Mouse (Mus musculus): ENCODE results near the gene Trim9. TPM values are rescaled to one million over a fixed set of nuclear protein-coding genes. Genes with fewer than 3 reads are reported as not detected.
A peak's percentile ranks its signal among the peaks of the same experiment; 100 is the strongest.

Gene Trim9
- total RNA-seq, 1 experiment from 2014 or later, result 0.35 TPM

DNA sequence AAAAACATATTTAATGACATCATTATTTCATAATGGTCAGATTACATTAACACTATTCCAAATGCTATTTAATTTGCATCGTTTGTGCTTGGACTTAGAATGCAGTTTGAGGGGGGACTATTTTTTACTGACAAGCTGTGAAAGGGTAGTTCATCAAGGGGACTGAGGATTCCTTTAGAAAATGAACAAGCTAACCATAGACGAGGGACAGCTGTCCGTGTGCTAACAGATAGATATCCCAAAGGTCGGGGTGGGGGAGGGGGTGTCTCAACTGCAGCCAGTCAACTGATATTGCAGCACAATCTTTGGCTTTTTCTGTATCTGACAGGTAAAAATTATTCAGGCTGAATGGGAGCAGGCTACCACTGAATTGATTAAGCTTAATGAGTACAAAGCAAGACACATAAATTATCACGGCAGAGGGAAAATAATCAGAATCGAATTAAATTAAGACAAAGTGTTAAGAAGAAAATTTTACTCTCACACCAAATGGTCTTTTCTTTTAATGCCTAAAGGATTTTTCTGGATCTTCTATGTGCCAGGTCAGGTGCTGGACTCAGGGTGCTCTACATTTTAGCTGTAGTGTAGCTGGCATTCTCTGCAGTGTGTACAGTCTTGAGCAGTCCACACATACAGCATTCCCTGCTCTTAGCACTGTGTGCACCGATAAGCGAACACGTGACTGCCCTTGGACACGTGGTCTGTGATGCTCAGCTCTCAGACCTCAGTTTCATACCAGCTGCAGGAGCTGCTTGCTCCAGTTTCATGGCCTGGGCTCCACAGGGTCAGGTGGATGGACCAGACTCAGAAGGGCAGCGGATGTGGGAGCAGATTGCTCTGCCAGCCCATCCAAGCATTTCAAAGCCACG, 70.1 kb downstream of the Trim9 start:
- ATAC-seq (ENCODE audit: extremely low read depth, insufficient number of reproducible peaks, low FRiP score, poor library complexity, severe bottlenecking), result no peak

DNA sequence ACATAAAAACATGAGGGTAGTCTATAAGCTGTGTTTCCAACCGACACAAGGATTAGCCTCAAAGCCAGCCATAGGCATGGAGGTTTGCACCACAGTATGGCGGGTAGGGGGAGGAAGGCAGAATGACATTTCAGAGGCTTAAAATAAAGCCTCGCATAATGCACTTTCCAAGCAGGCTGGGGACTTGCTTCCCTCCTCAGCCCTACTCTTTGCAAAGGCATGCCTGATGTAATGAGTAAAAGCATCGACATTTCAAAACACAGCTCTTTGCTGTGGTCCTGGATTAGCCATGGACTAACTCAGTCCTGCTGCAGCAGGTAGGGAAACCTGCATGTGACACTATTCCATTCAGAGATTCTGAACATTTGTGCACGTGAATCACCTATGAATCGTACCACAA, 77.7 kb downstream of the Trim9 start:
- ATAC-seq (ENCODE audit: extremely low read depth, insufficient number of reproducible peaks, low FRiP score, poor library complexity, severe bottlenecking), result no peak

DNA sequence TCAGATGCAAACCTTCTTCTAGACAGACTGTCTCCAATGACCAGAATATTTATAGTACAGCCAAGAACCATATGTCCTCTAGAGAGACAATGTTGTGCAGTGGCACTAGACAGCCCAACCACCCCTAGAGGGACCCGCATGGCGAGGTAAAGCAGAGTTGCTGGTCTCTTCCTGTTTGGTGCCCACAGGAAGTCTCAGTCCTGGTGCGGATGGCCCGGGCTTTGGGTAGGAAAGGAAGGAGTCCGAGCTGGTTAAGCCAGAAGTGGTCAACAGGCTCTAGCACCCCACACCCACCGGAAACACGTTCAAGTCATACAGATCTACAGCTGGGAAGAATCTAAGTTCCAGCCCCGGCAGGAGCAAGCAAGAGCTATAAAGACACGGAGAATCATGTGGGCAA, 80.1 kb downstream of the Trim9 start:
- ATAC-seq (ENCODE audit: extremely low read depth, insufficient number of reproducible peaks, low FRiP score, poor library complexity, severe bottlenecking), result no peak

DNA sequence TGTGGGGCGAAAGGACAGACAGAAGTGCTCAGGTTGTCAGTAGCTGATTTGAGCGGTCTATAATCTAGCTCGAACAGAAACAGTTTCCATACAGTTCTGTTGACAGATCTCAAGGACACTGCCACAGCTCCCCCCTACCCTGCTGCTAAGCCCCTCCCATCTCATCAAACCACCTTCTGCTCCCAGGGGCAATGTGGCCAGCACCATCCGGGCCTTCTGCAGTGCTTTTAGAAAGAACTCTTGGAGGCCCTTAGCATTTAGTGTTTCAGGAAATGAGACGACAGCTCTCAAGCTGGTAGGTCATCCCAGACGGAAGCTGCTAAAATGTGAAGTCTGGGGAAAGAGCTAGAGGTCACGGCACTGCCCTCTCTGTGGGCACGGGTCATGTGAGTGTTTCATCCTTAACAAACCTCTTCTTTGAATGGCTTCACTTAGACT, 80.9 kb downstream of the Trim9 start:
- ATAC-seq (ENCODE audit: extremely low read depth, insufficient number of reproducible peaks, low FRiP score, poor library complexity, severe bottlenecking), result 0 out of 2 replicates have a peak, but pooled peaks have one; percentile 6

DNA sequence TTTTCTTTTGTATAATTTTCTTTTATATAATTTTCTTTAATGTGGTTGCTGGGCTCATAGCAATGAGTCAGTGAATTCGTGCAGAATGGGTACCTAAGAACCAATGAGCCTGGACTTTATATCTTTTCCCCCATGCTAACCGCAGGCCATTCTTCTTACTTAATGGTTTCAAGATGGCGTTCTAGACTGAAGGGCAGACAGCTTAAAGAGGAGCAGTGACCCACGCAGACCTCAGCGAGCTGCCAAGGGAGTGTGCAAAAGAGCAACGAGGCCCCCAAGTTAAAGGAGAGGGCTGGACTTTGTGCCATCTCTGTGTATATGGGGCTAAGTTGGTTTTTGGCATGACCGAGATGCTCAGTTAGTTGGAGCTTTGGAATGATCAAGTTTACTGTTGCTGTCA, 83.7 kb downstream of the Trim9 start:
- ATAC-seq (ENCODE audit: extremely low read depth, insufficient number of reproducible peaks, low FRiP score, poor library complexity, severe bottlenecking), result no peak

DNA sequence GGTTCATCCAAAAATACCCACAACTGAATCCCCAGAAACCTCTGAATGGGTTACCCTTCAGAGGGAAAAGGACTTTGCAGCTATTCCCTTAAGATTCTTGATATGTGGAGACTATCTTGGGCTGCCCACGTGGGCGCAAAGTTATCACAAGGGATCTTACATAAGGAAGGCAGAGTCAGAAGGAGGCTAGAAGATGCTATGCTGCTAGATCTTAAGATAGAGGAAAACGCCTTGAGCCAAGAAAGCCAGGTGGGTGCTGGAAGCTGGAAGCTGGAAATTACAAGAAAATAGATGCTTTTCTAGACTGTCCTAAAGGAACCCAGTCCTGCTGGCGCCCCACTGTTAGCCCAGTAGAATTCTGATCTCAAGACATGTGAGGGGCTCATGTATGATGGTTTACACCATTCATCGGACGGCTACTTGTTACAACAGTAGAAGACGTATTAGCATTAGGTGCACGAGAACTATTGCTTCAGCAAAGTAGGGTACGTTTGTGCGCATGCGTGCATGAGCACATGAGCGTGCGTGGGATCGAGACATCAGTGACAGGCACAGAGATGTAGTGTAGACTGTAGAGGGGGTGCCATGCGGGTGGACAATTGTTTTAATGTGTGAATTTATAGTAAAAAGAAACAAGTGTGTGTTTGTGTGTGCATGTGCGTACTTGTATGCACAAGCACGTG, 85.0 kb downstream of the Trim9 start:
- ATAC-seq (ENCODE audit: extremely low read depth, insufficient number of reproducible peaks, low FRiP score, poor library complexity, severe bottlenecking), result no peak

DNA sequence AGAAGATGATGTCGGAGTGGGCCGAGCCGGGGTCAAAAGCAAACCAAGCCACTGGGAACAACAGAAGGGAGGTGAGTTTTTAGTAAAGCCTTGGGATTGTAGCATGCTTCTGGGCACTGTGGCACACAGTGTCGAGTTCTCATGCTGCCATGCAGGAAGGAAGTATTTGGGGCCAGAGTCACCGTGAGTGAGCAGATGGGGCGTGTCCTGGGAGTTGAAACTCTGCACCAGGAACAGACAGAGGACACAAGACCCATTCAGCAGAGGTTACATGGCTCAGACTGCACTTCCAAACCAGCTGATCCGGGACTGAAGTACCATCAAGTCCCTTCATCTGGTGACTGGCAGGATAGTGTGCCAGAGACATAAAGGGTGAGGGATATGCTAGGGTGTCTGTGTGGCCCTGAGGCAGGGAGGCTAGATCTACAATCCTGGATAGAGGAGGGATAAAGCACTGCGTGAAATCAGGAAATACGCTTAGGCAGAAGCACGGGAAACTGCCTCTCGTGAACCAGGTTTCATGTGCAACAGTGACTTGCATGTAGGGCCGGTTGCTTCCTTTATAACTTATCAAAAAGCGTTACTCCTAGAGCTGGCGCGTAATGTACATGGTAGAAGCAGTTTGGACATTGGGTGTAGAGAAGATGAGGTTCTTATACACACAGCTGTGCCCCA, 96.1 kb downstream of the Trim9 start:
- ATAC-seq (ENCODE audit: extremely low read depth, insufficient number of reproducible peaks, low FRiP score, poor library complexity, severe bottlenecking), result peak; percentile 76

DNA sequence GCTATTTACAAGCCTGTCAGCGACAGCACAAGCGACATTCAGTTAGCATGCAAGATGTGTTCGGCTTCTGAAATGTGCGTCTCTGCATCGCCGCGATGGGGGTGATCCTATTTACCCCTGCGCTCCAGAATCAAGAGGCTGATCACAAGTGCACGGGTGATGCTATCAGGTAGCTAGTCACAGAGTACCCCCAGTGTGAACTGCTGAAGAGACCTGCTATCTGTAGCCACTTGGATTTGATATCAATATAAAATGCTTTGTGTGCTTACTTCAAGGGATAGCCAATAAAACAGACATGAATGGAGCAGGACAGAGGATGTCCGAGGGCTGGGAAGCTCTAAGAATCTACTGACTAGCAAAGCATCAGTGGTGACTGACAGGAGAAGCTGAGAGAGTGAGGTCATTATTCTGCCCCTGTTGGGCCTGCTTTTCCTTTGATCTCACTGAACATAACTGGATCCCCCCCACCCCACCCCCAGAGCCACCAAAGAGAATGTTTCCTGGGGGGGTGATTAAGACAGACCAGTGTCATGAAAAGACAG, 97.7 kb downstream of the Trim9 start:
- ATAC-seq (ENCODE audit: extremely low read depth, insufficient number of reproducible peaks, low FRiP score, poor library complexity, severe bottlenecking), result no peak

DNA sequence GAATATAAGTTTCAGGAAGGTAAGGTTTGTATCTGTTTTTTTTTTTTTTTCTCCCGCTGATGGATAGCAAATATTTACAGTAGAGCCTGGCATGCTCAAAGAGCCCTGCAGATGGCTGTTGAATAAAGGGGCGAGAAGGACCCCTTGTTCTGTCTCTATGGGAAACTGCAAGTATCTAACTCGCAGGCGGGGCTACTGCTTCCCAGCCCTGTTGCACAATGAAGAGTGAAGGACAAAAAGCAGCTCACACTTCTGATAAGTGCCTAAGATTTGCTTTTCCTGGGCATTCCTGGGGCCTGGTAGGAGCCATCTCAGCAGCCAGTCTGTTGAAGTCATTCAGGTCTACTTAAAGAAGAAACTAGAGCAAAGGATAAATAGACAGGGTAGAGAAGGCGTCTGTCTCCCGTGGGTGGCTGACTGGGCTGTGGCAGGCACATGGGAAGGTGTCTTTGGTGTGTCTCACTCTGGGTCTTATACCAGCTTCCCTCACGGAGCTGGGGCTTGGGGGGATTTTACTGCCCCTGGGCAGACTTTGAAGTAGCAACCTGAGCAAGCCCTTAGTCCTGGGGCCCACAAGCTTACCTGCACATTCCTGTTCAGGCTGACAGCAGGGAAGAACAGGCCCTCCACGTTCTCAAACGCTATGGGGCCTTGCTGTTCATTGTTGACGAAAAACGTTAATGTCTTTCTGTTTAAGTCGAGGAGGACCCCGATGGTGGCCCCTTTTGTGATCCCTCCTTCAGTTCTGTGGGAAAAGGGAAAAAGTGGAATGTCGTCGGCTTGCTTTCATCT, 99.5 kb downstream of the Trim9 start:
- ATAC-seq (ENCODE audit: extremely low read depth, insufficient number of reproducible peaks, low FRiP score, poor library complexity, severe bottlenecking), result no peak

DNA sequence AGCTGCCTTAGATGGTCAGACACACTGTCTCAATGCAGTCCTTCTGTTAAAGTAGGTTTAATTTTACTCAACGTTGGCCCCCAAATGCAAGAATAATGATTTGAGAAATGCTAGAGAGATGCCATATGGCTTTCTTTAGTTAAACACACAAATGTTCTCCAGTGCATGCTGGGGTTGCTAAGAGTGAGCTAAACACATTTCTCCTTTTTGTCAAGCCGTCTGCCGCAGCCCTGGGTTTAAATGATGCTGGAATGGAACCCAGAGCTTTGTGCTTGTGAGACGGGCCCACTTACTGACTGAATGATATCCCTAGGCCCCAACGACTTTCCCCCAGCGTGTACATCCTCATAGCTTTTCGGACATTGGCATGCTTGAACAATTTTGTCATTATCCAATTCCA, 104.9 kb downstream of the Trim9 start:
- no peak for ATAC-seq (ENCODE audit: extremely low read depth, insufficient number of reproducible peaks, low FRiP score, poor library complexity, severe bottlenecking)

DNA sequence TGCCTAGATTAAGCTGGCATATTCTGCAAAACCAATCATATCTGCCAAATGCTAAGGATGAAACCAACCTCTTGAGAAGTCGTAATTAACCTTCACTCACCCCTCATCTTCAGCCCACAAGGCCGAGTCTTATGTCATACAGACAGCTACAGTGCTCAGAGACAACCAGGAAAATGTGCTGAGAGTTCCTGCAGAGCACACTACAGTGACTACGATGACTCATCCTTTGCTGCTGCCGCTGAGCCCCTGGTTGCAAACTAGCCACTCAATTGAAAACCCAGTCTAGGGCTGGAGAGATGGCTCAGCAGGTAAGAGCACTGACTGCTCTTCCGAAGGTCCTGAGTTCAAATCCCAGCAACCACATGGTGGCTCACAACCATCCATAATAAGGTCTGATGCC, 107.7 kb downstream of the Trim9 start:
- ATAC-seq (ENCODE audit: extremely low read depth, insufficient number of reproducible peaks, low FRiP score, poor library complexity, severe bottlenecking), result no peak

DNA sequence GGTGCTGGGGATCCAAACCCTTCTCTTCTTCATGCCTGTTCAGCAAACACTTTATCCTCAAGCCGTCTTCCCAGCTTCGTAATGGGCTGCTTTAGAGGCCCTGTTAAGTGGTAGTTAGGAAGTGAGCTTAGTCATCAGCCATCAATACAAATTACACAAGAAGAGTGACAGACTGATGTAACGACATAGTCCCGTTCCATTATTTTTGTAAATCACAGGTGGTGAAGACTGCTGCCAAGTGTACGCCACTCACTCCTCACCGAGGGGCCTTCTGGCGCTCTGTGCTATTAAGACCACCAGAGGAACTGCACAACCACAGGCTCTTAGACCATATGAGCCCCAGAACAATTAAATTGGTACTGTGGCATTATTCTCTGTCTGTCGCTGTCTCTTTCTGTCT, 108.8 kb downstream of the Trim9 start:
- no peak for ATAC-seq (ENCODE audit: extremely low read depth, insufficient number of reproducible peaks, low FRiP score, poor library complexity, severe bottlenecking)

DNA sequence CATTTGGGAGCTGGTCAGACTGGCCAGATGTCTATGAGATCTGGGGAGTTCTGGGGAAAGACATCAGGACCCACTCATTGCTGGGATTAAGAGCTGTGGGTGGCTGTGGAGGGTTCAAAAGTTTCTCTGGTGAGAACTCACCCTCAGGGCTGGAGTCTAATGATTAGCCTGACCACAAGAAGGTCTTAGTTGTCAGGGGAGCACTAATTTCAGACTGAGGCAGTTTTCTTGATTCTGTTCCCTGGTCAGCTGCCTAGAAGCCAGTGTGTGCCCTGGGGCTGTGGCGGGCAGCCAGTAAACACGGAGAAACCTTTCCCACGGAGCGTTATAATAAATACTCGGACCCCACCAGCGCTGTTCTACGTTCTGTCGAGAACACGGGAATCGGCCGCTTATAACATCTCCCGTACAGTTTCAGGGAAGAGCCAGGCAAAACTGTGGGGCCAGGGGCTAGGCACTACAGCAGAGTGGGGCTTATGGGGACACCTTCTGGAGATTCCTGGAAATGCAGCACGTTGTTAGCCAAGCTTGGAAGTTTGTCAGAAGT, 112.4 kb downstream of the Trim9 start:
- 0 out of 2 replicates have a peak, but pooled peaks have one; percentile 42 for ATAC-seq (ENCODE audit: extremely low read depth, insufficient number of reproducible peaks, low FRiP score, poor library complexity, severe bottlenecking)

DNA sequence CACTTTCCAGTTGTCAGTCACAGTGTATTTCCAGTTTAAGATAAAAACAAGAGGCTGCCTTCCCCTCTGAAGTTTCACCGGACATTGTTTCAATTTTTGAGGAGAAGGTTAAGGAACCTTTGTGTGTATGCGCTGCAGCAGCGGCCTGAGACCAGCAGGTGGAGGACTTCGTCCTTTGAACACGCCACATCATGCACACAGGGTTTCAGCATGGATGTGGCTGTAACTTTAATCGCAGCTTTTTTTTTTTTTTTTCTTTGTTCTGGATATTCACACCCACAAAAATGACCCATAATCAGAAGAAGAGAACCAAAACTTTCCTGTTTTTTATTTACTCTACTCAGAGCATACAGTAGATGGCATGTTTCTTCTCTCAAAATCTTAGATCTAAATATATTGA, 113.0 kb downstream of the Trim9 start:
- ATAC-seq (ENCODE audit: extremely low read depth, insufficient number of reproducible peaks, low FRiP score, poor library complexity, severe bottlenecking), result peak; percentile 82

DNA sequence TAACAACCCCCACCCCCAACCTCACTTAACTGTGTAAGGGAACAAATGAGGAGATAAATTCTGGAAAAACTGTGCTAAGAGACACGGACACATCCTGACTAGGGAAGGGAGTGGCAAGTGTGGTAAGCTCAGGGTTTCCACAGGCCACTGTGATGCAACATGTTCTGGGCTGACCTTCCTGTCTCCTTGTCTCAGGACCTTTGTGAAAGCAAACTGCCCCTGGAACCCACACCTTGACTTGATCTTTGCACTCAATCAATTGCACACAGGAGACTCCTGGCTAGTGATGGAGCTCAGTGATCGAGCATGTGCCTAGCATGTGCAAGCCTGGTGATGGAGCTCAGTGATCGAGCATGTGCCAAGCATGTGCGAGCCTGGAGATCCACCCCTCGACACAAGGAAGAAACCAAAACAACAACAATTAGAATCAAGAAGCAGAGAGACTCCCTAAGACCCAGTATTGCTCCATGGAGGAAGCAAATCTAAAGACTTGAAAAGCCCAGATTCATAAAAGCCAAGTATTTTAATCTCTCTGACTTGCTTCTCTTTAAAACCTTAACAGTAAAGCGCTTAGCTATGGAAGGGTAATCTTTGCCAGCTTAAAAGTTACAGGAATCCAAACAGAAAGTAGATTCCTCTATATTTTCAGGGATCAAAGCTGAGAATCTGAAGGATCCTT, 113.6 kb downstream of the Trim9 start:
- peak; percentile 37; the same call in 1 of the 2 replicates for ATAC-seq (ENCODE audit: extremely low read depth, insufficient number of reproducible peaks, low FRiP score, poor library complexity, severe bottlenecking)

DNA sequence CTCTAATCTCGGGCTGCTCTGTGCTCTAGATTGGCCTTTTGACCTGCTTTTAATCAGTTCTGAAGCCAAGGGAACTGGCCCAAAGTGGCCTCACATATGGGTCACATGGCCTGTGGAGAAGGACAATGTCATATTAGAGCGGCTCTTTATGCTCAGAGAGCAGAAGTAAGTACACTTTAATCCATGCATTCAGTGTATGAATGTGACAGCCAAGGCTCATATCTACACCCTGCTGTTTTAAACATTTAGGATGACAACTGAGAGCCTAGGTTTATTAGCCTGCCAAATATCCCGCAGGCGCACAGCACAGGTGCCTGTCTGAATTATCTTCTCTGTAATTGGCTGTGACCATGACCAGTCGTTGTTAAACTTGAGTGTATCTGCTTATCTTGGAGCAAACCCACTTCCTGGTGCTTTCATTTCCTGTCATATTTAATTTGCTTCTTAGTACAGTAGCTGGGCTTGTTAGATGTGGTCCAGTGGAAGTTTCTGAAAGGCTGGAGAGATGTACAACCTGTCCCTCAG, 115.3 kb downstream of the Trim9 start:
- no peak for ATAC-seq (ENCODE audit: extremely low read depth, insufficient number of reproducible peaks, low FRiP score, poor library complexity, severe bottlenecking)

DNA sequence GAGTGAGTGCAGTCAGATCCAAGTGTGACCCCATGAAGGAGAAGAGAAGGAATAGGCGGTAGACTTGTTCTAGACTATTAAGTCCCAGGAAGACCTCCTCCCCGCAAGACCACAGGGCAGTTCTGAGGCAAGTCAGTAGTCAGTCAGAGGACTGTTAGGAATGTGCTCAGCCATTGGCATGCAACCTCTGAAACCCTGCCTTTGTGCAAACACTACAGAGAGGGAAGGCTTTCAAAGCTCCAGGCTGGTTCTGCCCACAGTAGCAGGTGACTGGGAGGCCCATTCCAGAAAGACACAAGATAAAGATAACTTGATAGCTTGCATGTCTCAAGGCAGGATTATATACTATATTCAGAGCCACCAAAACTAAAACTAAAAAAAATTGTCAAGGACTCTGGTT, 116.1 kb downstream of the Trim9 start, which contains the start of gene Pygl:
TSS of gene Pygl (minus strand) at position 195 of the 400 bp plus-strand sequence.
- no peak for ATAC-seq (ENCODE audit: extremely low read depth, insufficient number of reproducible peaks, low FRiP score, poor library complexity, severe bottlenecking)

DNA sequence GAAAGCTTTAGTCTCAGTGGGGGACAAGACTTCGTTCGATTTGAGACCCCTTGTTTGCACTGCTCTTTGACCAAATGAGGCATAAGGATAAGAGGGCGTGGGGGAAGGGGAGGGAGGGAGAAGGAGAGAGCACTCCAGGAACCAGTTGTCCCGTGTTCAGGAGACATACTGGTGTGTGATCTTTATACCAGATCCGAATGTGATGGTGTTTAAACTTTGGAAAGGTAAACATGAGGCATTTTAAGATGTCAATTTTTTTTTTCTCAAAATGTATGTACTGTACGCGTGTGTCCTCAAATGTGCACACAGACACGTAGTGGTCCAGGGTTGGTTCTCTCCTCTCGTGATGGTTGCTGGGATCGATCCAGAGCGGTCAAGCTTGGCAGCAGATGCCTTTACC, 119.3 kb downstream of the Trim9 start:
- ATAC-seq (ENCODE audit: extremely low read depth, insufficient number of reproducible peaks, low FRiP score, poor library complexity, severe bottlenecking), result no peak
